Mouse (Mus musculus): ENCODE measurements around the gene Ctdsp1. TPM values are rescaled to one million over a fixed set of nuclear protein-coding genes. Genes with fewer than 3 reads are reported as not detected.
A peak's percentile ranks its signal among the peaks of the same experiment; 100 is the strongest.

Gene Ctdsp1
- total RNA-seq, 4 experiments from 2014 or later = 27.6 to 33.4 (median 31.6) TPM

- no peak for DNase-seq (ENCODE audit: low spot score in 2 of 2)
Measured at GRCm38 (mm10) chr1:74376396-74376795, 14.9 kb upstream of the Ctdsp1 start.

- no peak for DNase-seq (ENCODE audit: low spot score in 2 of 2)
Measured at GRCm38 (mm10) chr1:74379058-74379504, 12.2 kb upstream of the Ctdsp1 start.

- no peak for DNase-seq (ENCODE audit: low spot score in 2 of 2)
Measured at GRCm38 (mm10) chr1:74380484-74380883, 10.8 kb upstream of the Ctdsp1 start.

GRCm38 (mm10) chr1:74381588-74382021, 9.7 kb upstream of the Ctdsp1 start:
- DNase-seq (ENCODE audit: low spot score in 2 of 2) = no peak

GRCm38 (mm10) chr1:74383385-74383784, 7.9 kb upstream of the Ctdsp1 start:
- no peak for DNase-seq (ENCODE audit: low spot score in 2 of 2)

- no peak for DNase-seq (ENCODE audit: low spot score in 2 of 2)
Measured at GRCm38 (mm10) chr1:74384525-74384924, 6.8 kb upstream of the Ctdsp1 start.

GRCm38 (mm10) chr1:74385064-74385463, 6.2 kb upstream of the Ctdsp1 start:
- no peak for DNase-seq (ENCODE audit: low spot score in 2 of 2)

- DNase-seq (ENCODE audit: low spot score in 2 of 2) = no peak
Measured at GRCm38 (mm10) chr1:74385531-74385930, 5.8 kb upstream of the Ctdsp1 start.

GRCm38 (mm10) chr1:74386363-74386713, 5.0 kb upstream of the Ctdsp1 start:
- DNase-seq (ENCODE audit: low spot score in 2 of 2) = no peak

- DNase-seq (ENCODE audit: low spot score in 2 of 2) = peak; percentile 91 to 94
Measured at GRCm38 (mm10) chr1:74386714-74387385, 4.5 kb upstream of the Ctdsp1 start.

- no peak for DNase-seq (ENCODE audit: low spot score in 2 of 2)
Measured at GRCm38 (mm10) chr1:74387386-74387988, 3.8 kb upstream of the Ctdsp1 start.

- DNase-seq (ENCODE audit: low spot score in 2 of 2) = no peak
Measured at GRCm38 (mm10) chr1:74388398-74388920, 2.9 kb upstream of the Ctdsp1 start.

- DNase-seq (ENCODE audit: low spot score in 2 of 2) = no peak
Measured at GRCm38 (mm10) chr1:74389831-74390286, 1.4 kb upstream of the Ctdsp1 start.

- DNase-seq (ENCODE audit: low spot score in 2 of 2) = no peak
Measured at GRCm38 (mm10) chr1:74390287-74390906, 912 bp upstream of the Ctdsp1 start.

GRCm38 (mm10) chr1:74391844-74392441, 634 bp downstream of the Ctdsp1 start:
- no peak for DNase-seq (ENCODE audit: low spot score in 2 of 2)

- DNase-seq (ENCODE audit: low spot score in 2 of 2) = no peak
Measured at GRCm38 (mm10) chr1:74392446-74392994, 1.2 kb downstream of the Ctdsp1 start.

- DNase-seq (ENCODE audit: low spot score in 2 of 2) = no peak
Measured at GRCm38 (mm10) chr1:74393010-74393409, 1.7 kb downstream of the Ctdsp1 start.

- DNase-seq (ENCODE audit: low spot score in 2 of 2) = no peak
Measured at GRCm38 (mm10) chr1:74393697-74394096, 2.4 kb downstream of the Ctdsp1 start.

- no peak for DNase-seq (ENCODE audit: low spot score in 2 of 2)
Measured at GRCm38 (mm10) chr1:74394311-74394710, 3.0 kb downstream of the Ctdsp1 start.

- no peak for DNase-seq (ENCODE audit: low spot score in 2 of 2)
Measured at GRCm38 (mm10) chr1:74394858-74395257, 3.5 kb downstream of the Ctdsp1 start.

- DNase-seq (ENCODE audit: low spot score in 2 of 2) = no peak
Measured at GRCm38 (mm10) chr1:74395290-74395689, 4.0 kb downstream of the Ctdsp1 start.
